Mouse (Mus musculus): ENCODE measurements at regions not wholly inside any gene's neighbourhood (a gene's known extent, or its start where the extent isn't known, plus 50 kb on each side); places are given as distances from the start of the nearest gene placed in this dataset.

GRCm38 (mm10) chr8:87202639-87203160 is 269.7 kb downstream of the Cbln1 start:
- no peak for DNase-seq (ENCODE audit: low read depth)

GRCm38 (mm10) chr8:87199461-87200131 is 272.8 kb downstream of the Cbln1 start:
- no peak for DNase-seq (ENCODE audit: low read depth)

- no peak for DNase-seq (ENCODE audit: low read depth)
These were observed 274.4 kb downstream of the Cbln1 start for GRCm38 (mm10) chr8:87197867-87198536.

- DNase-seq (ENCODE audit: low read depth) = no peak
These were observed 275.4 kb downstream of the Cbln1 start for GRCm38 (mm10) chr8:87197000-87197399.

- no peak for DNase-seq (ENCODE audit: low read depth)
These were observed 276.4 kb downstream of the Cbln1 start for GRCm38 (mm10) chr8:87196050-87196449.

- no peak for DNase-seq (ENCODE audit: low read depth)
These were observed 282.5 kb downstream of the Cbln1 start for GRCm38 (mm10) chr8:87189791-87190385.

- DNase-seq (ENCODE audit: low read depth) = peak; percentile 21
These were observed 289.5 kb downstream of the Cbln1 start for GRCm38 (mm10) chr8:87182888-87183287.

- DNase-seq (ENCODE audit: low read depth) = no peak
These were observed 293.5 kb upstream of the N4bp1 start for GRCm38 (mm10) chr8:87178561-87178960.

GRCm38 (mm10) chr8:87177620-87178019 is 292.6 kb upstream of the N4bp1 start:
- no peak for DNase-seq (ENCODE audit: low read depth)

- no peak for DNase-seq (ENCODE audit: low read depth)
These were observed 290.0 kb upstream of the N4bp1 start for GRCm38 (mm10) chr8:87175097-87175496.

- DNase-seq (ENCODE audit: low read depth) = no peak
These were observed 288.7 kb upstream of the N4bp1 start for GRCm38 (mm10) chr8:87173720-87174119.

- no peak for DNase-seq (ENCODE audit: low read depth)
These were observed 281.7 kb upstream of the N4bp1 start for GRCm38 (mm10) chr8:87166771-87167170.

GRCm38 (mm10) chr8:87160416-87160815 is 275.4 kb upstream of the N4bp1 start:
- DNase-seq (ENCODE audit: low read depth) = no peak

- no peak for DNase-seq (ENCODE audit: low read depth)
These were observed 273.3 kb upstream of the N4bp1 start for GRCm38 (mm10) chr8:87158322-87158721.

GRCm38 (mm10) chr8:87155819-87156425 is 270.9 kb upstream of the N4bp1 start:
- no peak for DNase-seq (ENCODE audit: low read depth)

- no peak for DNase-seq (ENCODE audit: low read depth)
These were observed 267.2 kb upstream of the N4bp1 start for GRCm38 (mm10) chr8:87152068-87152915.

GRCm38 (mm10) chr8:87148853-87149252 is 263.8 kb upstream of the N4bp1 start:
- DNase-seq (ENCODE audit: low read depth) = no peak

- DNase-seq (ENCODE audit: low read depth) = no peak
These were observed 262.6 kb upstream of the N4bp1 start for GRCm38 (mm10) chr8:87147704-87148103.

- no peak for DNase-seq (ENCODE audit: low read depth)
These were observed 252.4 kb upstream of the N4bp1 start for GRCm38 (mm10) chr8:87137412-87137811.

GRCm38 (mm10) chr8:87131716-87132115 is 246.7 kb upstream of the N4bp1 start:
- DNase-seq (ENCODE audit: low read depth) = no peak

- no peak for DNase-seq (ENCODE audit: low read depth)
These were observed 245.6 kb upstream of the N4bp1 start for GRCm38 (mm10) chr8:87130691-87131090.

- DNase-seq (ENCODE audit: low read depth) = no peak
These were observed 243.5 kb upstream of the N4bp1 start for GRCm38 (mm10) chr8:87128593-87128992.
